Mouse (Mus musculus): ENCODE measurements around the gene Kcnk10.
"Not testable (repeated sequence)": the region's sequence is repeated elsewhere in the genome, so short reads cannot be mapped to it uniquely, and the experiment has no call there.

The Kcnk10 gene

DNA sequence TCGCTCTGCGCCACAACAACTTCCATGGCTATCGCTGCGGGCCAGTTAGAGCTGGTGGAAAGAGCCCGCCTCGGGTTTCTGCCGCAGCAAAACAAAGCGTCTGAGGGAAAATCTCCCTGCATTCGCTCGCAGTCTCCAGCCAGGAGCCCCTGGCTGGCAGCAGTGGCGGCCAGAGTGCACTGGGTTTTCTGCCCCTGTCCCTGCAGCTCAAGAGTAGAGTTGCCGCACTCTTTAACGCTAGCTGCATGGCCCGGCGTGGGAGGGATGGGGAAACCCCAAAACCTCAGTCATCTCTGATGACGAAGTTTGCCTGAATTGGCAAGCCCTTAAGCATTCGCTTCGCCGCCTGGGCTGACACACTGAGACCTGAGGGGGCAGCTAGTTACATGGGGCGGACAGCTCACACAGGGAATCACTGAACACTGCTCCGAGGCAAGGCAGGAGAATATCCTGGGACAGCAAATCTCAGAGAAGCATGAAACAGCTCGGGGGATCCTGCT lies at the start of gene Kcnk10:
Gene Kcnk10, minus strand, starts transcription at position 450 of the 500 bp plus-strand sequence.
- no peak for DNase-seq (ENCODE audit: low read depth)

DNA sequence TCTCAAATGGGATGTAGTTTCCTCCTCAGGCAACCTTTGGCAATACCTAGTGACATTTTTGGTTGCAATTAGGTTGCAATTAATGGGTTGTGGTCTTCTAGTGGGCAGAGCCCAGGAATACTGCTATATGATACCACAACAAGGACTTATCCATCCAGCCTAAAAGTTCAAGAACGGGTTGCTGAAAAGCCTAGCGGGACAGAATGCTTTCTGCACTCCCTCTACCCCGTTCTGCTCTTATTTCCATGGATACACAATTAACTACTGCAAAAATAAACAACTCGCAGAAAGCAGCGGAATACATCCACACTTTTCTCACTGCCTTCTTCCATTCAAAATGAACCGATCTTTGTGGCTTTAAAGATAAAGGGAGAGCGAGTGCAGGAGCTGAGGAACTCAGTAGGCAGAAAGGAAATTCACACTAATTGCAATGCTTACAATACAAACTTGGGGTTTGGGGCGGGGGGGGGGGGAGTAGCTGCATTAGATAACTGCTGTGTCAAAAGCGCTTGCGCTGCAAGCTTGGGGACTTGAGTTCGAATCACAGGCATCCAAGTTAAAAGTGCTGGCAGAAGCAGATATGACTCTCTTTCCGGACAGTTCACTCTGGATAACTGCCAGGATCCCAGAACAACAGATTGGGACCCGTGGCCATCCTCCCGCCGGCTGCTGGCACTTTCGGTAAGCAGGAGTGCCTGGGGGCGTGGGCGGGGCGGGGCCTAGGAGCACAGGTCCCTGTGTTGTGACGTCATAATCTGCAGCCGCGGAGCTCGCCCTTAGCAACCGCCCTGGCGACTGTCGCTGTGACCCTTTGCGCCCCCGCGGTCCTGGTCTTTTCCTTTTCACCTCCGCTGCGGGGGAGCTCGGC lies 49.5 kb upstream of the Kcnk10 start, which contains the start of gene Spata7:
Gene Spata7, plus strand, starts transcription at position 766 of the 868 bp plus-strand sequence.
- DNase-seq (ENCODE audit: low read depth), result no peak

DNA sequence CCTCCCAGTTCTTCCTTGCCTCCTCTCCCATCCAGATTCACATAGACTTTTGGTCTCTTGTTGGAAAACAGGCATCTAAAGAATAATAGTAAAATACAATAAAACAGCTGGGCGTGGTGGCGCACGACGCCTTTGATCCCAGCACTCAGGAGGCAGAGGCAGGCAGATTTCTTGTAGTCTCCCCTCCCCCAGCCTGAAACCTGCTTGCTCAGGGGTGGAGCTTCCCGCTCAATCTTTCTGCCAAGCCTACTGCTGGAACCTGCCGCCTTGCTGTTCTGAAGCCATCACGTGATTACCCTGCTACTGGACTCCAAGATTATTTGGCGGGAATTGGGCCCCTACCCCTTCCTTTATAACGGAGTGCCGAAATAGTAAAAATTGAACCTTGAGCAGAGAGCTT lies 45.2 kb upstream of the Kcnk10 start:
- DNase-seq (ENCODE audit: low read depth), result not testable (repeated sequence)

DNA sequence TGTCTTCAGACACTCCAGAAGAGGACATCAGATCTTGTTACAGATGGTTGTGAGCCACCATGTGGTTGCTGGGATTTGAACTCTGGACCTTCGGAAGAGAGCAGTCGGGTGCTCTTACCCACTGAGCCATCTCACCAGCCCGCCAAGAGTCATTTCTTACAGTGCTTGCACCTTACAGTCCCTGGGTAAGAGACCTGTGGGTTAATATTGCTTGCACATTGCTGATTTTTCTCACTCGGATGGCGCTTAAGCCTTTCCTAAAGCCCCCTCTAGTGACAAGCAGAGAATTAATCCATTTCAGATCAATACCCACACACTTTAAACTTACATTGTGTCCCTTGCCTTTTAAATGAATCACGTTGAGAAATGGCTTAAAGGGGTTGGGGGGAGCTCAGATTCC lies 42.8 kb upstream of the Kcnk10 start:
- not testable (repeated sequence) for DNase-seq (ENCODE audit: low read depth)

- DNase-seq (ENCODE audit: low read depth), result no peak
These were observed 41.4 kb upstream of the Kcnk10 start for GRCm38 (mm10) chr12:98619496-98619895.

DNA sequence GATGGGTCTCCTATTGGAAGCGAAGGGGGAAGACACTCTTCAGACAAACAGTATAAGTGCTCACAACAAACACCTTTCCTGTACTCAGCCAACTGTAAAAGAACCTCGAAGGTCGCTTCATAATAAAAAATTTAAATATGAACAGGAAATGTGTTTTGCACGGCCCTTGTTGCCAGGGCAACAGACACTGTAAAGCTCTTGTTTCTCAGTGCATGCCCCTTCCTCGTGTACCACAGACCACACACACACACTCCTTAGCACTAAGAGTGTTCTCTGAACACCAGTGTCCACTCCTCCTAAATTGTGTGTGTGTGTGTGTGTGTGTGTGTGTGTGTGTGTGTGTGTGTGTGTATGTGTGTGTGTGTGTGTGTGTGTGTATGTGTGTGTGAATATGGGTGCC lies 37.6 kb upstream of the Kcnk10 start:
- no peak for DNase-seq (ENCODE audit: low read depth)

GRCm38 (mm10) chr12:98614910-98615508 lies 36.9 kb upstream of the Kcnk10 start:
- DNase-seq (ENCODE audit: low read depth), result no peak

- no peak for DNase-seq (ENCODE audit: low read depth)
These were observed 32.2 kb upstream of the Kcnk10 start for GRCm38 (mm10) chr12:98610341-98610740.

DNA sequence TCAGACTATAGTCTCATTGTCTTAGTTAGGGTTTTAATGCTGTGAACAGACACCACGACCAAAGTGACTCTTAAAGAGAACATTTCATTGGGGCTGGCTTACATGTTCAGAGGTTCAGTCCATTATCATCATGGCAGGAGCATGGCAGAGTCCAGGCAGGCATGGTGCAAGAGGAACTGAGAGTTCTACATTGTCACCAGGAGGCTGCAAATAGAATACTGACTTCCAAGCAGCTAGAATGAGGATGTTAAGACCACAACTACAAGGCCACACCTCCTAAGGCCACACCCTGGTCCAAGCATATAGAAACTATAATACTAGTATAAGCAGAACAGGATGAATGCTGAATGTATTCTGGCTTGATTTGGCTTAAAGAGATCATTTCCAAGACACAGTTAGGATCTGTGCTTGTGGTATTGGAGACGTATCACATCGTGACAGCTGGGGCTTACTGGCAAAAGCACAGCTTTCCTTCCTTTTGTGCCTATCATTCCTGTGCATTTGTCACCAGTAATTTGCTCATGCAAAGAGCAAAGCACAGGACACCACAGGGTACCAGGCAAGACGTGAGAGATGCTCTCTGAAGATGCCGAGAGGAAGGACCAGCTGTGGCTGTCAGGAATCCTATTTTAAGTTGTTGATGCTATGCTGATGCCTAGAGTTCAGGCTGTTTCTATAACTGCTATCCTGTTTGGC lies 28.6 kb upstream of the Kcnk10 start:
- DNase-seq (ENCODE audit: low read depth), result no peak

DNA sequence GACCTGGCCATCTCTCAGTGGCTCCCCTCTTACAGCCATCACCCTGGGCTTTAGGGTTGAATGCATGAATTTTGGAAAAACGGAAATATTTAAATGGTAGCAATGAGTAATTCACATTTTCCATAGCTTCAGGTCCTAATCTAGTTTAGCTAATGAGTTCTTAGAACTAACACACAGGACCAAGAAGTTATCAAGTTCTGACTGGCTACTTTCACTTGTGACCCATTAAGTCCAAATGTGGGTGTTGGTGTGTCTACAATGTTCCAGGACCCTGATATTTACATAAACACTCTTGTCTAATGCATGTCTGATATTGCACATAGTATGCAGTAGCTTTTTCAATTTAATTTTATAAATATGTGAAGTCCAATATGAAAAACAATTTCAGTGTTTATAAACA lies 27.2 kb upstream of the Kcnk10 start:
- no peak for DNase-seq (ENCODE audit: low read depth)

- DNase-seq (ENCODE audit: low read depth), result no peak
These were observed 24.0 kb upstream of the Kcnk10 start for GRCm38 (mm10) chr12:98602114-98602513.

DNA sequence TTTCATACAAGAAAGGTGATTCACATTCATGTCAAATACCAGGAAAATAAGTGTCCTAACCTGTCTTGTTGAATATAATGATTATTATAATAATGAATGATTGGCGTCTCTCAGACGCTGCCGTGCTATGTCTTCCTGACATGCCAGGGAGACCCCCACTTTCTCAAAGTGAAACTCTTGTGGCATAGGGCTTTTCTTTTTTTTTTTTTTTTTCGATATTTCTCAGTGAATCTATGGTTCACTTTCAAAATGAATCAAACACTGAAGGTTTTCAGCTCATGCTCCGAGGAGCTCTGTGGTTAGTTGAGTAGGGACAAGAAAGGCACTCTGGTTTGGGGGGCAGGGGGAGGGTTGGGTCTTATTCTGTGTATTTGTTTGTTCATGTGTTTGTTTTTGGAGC lies 22.8 kb upstream of the Kcnk10 start:
- no peak for DNase-seq (ENCODE audit: low read depth)

DNA sequence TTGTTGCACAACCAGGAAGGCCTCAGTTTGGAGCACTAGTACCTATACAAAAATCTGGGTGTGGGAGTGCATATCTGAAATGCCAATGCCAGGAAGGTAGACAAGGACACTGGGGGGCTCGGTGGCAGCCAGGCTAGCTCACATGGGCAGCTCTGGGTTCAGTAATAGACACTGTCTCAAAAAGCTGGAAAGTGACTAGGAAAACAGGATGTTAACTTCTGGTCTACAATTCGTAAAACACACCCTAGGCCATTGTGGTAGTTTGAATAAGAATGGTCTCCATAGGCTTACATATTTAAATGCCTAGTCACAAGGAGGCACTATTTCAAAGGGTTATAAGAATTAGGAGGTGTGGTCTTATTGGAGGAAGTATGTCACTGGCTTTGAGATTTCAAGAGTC lies 12.9 kb upstream of the Kcnk10 start:
- DNase-seq (ENCODE audit: low read depth), result no peak

DNA sequence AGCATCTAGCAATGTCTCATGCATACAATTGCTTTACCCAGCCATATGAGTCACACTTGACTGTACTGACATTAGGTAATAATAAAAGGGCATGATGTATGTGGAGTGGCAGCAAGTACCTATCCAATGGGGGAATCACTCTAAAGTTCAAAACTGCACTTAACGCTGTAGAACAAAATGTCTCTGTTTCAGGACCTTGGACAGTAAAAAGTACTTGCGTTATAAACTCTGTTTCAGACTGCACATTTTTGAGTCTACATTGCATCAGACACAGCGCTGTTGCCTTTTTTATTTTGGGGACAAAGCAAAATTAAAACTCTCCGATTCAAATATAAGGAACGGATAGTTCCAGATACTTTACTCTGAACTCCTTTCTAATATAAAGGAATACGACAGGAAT lies 10.5 kb upstream of the Kcnk10 start:
- peak; percentile 30 for DNase-seq (ENCODE audit: low read depth)

DNA sequence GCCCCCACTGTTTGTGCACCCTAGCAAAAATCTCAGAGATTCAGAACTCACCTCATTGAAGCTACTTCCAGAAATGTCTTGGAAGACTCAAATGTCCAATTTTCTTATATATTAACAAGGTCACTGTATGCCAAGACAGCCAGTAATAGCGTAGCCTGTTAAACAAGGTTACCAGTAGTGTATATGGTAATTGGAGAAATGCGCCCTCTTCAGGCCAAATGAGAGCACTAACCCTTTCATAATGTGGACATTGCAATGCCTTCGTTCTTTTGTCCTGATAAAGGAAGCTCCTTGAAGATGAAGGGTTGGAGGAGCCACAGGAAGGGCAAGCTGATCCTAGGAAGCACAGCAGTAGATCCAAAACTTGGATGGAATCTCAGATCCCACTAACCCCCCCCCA lies 7.2 kb upstream of the Kcnk10 start:
- peak; percentile 18 for DNase-seq (ENCODE audit: low read depth)

- no peak for DNase-seq (ENCODE audit: low read depth)
These were observed 2.1 kb downstream of the Kcnk10 start for GRCm38 (mm10) chr12:98575942-98576550.

DNA sequence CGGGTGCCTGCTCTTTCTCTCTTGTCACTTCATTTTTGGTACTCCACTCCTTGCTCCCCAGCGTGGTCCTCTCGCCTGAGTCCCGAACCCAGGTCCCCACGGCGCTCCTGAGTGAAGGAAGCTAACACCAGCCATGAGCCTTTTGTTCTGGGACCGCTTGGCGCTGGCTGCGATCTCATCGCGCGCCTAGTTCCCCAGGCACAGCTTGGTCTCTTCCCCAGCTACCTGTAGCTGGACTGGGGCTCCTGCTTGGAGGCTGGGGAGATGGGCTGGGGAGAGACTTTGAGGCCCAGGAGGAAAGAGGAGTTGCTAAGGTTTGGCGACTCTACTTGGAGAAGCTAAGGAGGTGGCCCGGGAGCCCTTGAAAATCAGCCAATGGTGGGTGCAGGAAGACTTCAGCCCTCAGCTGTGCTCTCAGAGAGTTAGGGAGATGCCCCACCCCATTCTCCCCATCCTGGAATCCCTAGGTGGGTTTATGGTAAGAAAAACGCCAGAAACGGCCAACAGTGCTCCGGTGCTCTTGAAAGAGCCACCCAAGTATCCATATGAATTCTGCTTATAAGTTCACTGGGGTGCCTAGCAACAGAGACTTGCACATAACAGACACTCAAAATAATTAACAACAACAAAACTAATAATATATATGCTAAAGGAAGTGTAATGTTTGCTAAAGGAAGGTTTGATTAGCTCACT lies 2.8 kb downstream of the Kcnk10 start:
- no peak for DNase-seq (ENCODE audit: low read depth)

GRCm38 (mm10) chr12:98574353-98575194 lies 3.5 kb downstream of the Kcnk10 start:
- no peak for DNase-seq (ENCODE audit: low read depth)

DNA sequence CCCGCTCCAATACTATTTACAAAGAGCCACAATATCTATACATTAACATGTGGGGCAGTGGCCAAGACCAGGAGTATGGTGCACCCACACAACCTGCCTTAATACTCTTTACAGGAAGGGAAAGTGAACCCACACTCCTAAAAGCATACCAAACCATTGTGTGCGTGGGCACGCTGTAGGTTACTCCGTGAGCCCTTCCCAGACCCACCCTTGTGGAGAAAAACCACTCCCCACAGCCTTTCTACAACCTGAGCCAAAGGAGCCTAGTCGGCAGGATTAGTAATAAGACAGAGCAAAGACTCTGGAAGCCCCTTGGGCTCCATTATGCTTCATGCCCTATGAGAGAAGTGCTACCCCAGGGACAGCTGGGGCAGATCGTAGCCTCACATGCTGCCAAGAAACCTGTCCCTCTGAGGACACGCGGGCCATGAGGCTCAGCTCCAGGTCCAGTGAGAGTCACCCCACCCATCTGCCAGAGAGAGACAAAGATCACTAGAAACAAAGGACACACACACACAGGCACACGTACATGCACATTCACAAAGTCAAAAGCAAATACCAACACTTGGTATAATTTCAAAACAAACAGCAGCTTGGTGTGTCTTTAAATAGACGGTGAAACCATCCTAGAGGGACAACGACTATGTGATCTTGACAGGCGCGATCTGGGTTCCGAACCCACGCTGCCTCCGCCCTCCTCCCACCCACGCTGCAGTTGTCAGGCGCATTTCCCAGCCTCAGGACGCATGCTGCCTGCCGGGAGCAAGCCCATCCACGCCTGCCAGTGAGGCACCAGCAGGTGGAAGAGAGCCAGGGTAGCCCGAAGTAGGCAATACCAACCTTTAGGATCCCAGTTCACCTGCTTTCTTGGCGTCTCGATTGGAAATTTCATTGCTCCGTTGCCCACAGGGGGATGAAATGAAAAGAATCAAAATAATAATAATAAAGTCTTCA lies 4.5 kb downstream of the Kcnk10 start:
- no peak for DNase-seq (ENCODE audit: low read depth)
